Mouse (Mus musculus): ENCODE data around the gene Gsdmc4. TPM values are rescaled to one million over a fixed set of nuclear protein-coding genes. Genes with fewer than 3 reads are reported as not detected.
"Not testable (repeated sequence)": the region's sequence is repeated elsewhere in the genome, so short reads cannot be mapped to it uniquely, and the experiment has no call there.

The Gsdmc4 gene
- total RNA-seq (2017) = 0.97 TPM in 1 of 3 replicates, not detected in the others

GRCm38 (mm10) chr15:63912197-63912596, at the start of gene Gsdmc4:
TSS of gene Gsdmc4 (minus strand) at chr15:63912297.
- ATAC-seq (replicated peaks; ENCODE audit: insufficient number of reproducible peaks, low FRiP score, low TSS enrichment, poor library complexity, severe bottlenecking) = not testable (repeated sequence)

- ATAC-seq (replicated peaks; ENCODE audit: insufficient number of reproducible peaks, low FRiP score, low TSS enrichment, poor library complexity, severe bottlenecking) = no peak
These were observed 48.4 kb upstream of the Gsdmc4 start for GRCm38 (mm10) chr15:63960542-63960941.

GRCm38 (mm10) chr15:63957553-63957952, 45.5 kb upstream of the Gsdmc4 start:
- ATAC-seq (replicated peaks; ENCODE audit: insufficient number of reproducible peaks, low FRiP score, low TSS enrichment, poor library complexity, severe bottlenecking) = no peak

GRCm38 (mm10) chr15:63953256-63953655, 41.2 kb upstream of the Gsdmc4 start:
- ATAC-seq (replicated peaks; ENCODE audit: insufficient number of reproducible peaks, low FRiP score, low TSS enrichment, poor library complexity, severe bottlenecking) = no peak

- ATAC-seq (replicated peaks; ENCODE audit: insufficient number of reproducible peaks, low FRiP score, low TSS enrichment, poor library complexity, severe bottlenecking) = no peak
These were observed 29.1 kb upstream of the Gsdmc4 start for GRCm38 (mm10) chr15:63941221-63941620.

GRCm38 (mm10) chr15:63932656-63933055, 20.6 kb upstream of the Gsdmc4 start:
- 0 out of 2 replicates have a peak, but pooled peaks have one; percentile 41 for ATAC-seq (replicated peaks; ENCODE audit: insufficient number of reproducible peaks, low FRiP score, low TSS enrichment, poor library complexity, severe bottlenecking)

- ATAC-seq (replicated peaks; ENCODE audit: insufficient number of reproducible peaks, low FRiP score, low TSS enrichment, poor library complexity, severe bottlenecking) = no peak
These were observed 19.3 kb upstream of the Gsdmc4 start for GRCm38 (mm10) chr15:63931404-63931803.

GRCm38 (mm10) chr15:63930107-63931041, 18.3 kb upstream of the Gsdmc4 start:
- no peak for ATAC-seq (replicated peaks; ENCODE audit: insufficient number of reproducible peaks, low FRiP score, low TSS enrichment, poor library complexity, severe bottlenecking)

GRCm38 (mm10) chr15:63926201-63926600, 14.1 kb upstream of the Gsdmc4 start:
- ATAC-seq (replicated peaks; ENCODE audit: insufficient number of reproducible peaks, low FRiP score, low TSS enrichment, poor library complexity, severe bottlenecking) = no peak

GRCm38 (mm10) chr15:63924484-63924883, 12.4 kb upstream of the Gsdmc4 start:
- ATAC-seq (replicated peaks; ENCODE audit: insufficient number of reproducible peaks, low FRiP score, low TSS enrichment, poor library complexity, severe bottlenecking) = no peak

GRCm38 (mm10) chr15:63921618-63922017, 9.5 kb upstream of the Gsdmc4 start:
- not testable (repeated sequence) for ATAC-seq (replicated peaks; ENCODE audit: insufficient number of reproducible peaks, low FRiP score, low TSS enrichment, poor library complexity, severe bottlenecking)

- ATAC-seq (replicated peaks; ENCODE audit: insufficient number of reproducible peaks, low FRiP score, low TSS enrichment, poor library complexity, severe bottlenecking) = not testable (repeated sequence)
These were observed 7.6 kb upstream of the Gsdmc4 start for GRCm38 (mm10) chr15:63919728-63920127.

- ATAC-seq (replicated peaks; ENCODE audit: insufficient number of reproducible peaks, low FRiP score, low TSS enrichment, poor library complexity, severe bottlenecking) = not testable (repeated sequence)
These were observed 4.5 kb upstream of the Gsdmc4 start for GRCm38 (mm10) chr15:63916584-63916983.

GRCm38 (mm10) chr15:63909896-63910295, 2.2 kb downstream of the Gsdmc4 start:
- not testable (repeated sequence) for ATAC-seq (replicated peaks; ENCODE audit: insufficient number of reproducible peaks, low FRiP score, low TSS enrichment, poor library complexity, severe bottlenecking)

- peak; percentile 43; the same call in 1 of the 2 replicates for ATAC-seq (replicated peaks; ENCODE audit: insufficient number of reproducible peaks, low FRiP score, low TSS enrichment, poor library complexity, severe bottlenecking)
These were observed 16.3 kb downstream of the Gsdmc4 start for GRCm38 (mm10) chr15:63895560-63896353.

- 0 out of 2 replicates have a peak, but pooled peaks have one; percentile 28 for ATAC-seq (replicated peaks; ENCODE audit: insufficient number of reproducible peaks, low FRiP score, low TSS enrichment, poor library complexity, severe bottlenecking)
These were observed 23.7 kb downstream of the Gsdmc4 start for GRCm38 (mm10) chr15:63888440-63888839.

GRCm38 (mm10) chr15:63887949-63888348, 24.1 kb downstream of the Gsdmc4 start:
- ATAC-seq (replicated peaks; ENCODE audit: insufficient number of reproducible peaks, low FRiP score, low TSS enrichment, poor library complexity, severe bottlenecking) = not testable (repeated sequence)

- ATAC-seq (replicated peaks; ENCODE audit: insufficient number of reproducible peaks, low FRiP score, low TSS enrichment, poor library complexity, severe bottlenecking) = not testable (repeated sequence)
These were observed 33.6 kb downstream of the Gsdmc4 start, which contains the start of gene Gsdmc3 for GRCm38 (mm10) chr15:63878458-63878857. TSS of gene Gsdmc3 (minus strand) at chr15:63878558.

- ATAC-seq (replicated peaks; ENCODE audit: insufficient number of reproducible peaks, low FRiP score, low TSS enrichment, poor library complexity, severe bottlenecking) = not testable (repeated sequence)
These were observed 35.9 kb downstream of the Gsdmc4 start for GRCm38 (mm10) chr15:63876160-63876559.

Data from monocyte, adult 5-6 weeks (primary cell).